Mouse (Mus musculus) olfactory bulb, adult 2 months (tissue): ENCODE results near the gene Cadm3.

Source experiments
- CTCF ChIP-seq: fragments of 200-500 bp; IDR thresholded peaks from 2 replicates; pipeline ENCODE4 v1.5.1; 2012; ENCODE audit warnings: low read depth, mild to moderate bottlenecking, low read length, moderate library complexity; ENCODE audit not compliant: insufficient read depth
- POLR2A ChIP-seq: fragments of 200-500 bp; IDR thresholded peaks from 2 replicates; pipeline ENCODE4 v1.6.1; 2012; ENCODE audit warnings: mild to moderate bottlenecking, low read depth, low read length, moderate library complexity; ENCODE audit not compliant: insufficient read depth

DNA sequence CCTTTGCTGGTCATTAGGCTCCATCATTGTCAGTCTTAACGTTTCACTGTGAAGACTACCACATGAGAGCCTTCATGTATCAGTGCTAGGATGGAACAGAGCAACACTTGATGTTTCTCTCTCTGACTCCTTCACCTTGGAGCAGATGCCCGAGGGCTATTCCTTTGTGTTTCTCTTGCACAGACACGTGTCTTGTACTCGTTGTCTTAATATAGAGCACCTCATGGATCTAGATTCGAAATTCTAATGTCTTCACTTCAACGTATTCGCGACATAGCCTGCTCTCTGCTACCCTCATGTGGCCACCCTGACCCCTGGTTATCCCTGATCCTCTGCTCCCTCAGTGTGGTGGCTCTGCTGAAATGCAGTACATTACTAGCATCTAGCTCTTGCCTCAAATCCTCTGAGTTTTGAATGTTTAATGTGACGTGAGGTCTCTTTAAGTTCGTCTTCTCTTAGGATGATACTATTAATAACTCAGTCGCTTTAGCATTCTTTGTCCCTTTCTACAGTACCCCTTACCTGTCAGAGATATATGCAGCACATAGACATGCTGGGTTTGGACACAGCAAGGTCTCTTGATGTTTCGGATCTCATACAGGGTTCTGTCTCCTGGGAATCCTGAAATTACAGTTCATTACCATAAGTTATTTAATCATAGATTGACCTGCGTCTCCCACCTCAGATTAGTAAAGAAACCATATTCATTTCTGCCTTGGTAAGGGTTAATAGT lies 10.1 kb upstream of the Cadm3 start:
- TF ChIP-seq POLR2A (no peak), CTCF (peak; percentile 57; the same call in 1 of the 2 replicates)
